Mouse (Mus musculus) lung, postnatal 0 days (tissue): ENCODE data around the gene Lrrfip1.

Experiments used
- CTCF ChIP-seq: IDR thresholded peaks from 2 replicates; pipeline ENCODE4 v1.5.1; 2016; ENCODE audit warnings: antibody characterized with exemption, mild to moderate bottlenecking
- EP300 ChIP-seq: IDR thresholded peaks from 2 replicates; pipeline ENCODE4 v1.6.1; 2016; ENCODE audit warnings: antibody characterized with exemption, mild to moderate bottlenecking, control low read depth

- no peak for TF ChIP-seq CTCF
- no peak for TF ChIP-seq EP300
Measured at GRCm38 (mm10) chr1:91066061-91066460, 67.5 kb downstream of the Lrrfip1 start.
